Mouse (Mus musculus) layer of hippocampus, adult 9-10 months (tissue): ENCODE measurements around the gene Vmn1r18.
"Not testable (repeated sequence)": the region's sequence is repeated elsewhere in the genome, so short reads cannot be mapped to it uniquely, and the experiment has no call there.

Experiments used
- DNase-seq: peaks from one replicate; pipeline ENCODE4 v3.0.0; 2022; ENCODE audit warnings: low spot score

The Vmn1r18 gene

DNA sequence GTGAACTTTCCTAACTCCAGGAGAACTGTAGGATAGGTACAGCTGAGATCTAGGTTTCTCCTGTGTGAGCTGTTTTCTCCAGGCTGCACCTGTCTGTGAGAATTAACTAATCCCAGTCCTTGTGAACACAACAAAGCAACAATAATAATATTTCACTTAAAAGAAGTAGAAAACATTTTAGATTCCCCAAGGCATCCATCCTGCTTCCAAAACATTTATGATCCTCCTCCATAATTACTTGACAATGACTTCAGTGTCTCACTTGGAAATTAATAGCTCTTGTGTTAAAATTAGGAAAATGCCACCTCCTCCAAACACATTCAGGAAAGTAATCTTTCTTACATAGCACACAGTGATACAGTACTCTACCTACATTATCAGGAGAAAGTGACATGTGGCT lies at the start of gene Vmn1r18:
Gene Vmn1r18, minus strand, starts transcription at position 101 of the 400 bp plus-strand sequence.
- DNase-seq, result no peak

- peak; percentile 20 for DNase-seq
These were observed 35.6 kb upstream of the Vmn1r18 start for GRCm38 (mm10) chr6:57431196-57431595.

GRCm38 (mm10) chr6:57428630-57429029 lies 33.0 kb upstream of the Vmn1r18 start, which contains the start of gene Vmn1r20:
Gene Vmn1r20 (plus strand): TSS chr6:57428930.
- DNase-seq, result no peak

DNA sequence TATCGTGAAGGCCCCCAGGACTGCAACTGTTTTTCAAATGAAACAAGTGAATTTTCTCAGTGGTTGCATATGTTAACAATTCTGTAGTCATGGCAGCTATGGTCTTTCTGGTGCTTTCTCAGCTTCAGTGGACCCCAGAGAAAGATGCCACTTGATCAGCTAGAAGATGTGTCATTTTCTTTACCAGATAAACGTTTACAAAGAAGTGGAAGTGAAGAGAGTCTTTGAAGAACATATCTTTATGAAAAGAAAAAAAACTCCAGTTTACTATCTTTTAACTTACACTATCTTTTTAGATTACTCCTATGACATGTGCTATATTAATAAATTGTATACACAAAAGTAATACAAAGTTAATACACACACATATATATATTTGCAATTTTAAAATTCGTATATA lies 7.9 kb upstream of the Vmn1r18 start, which contains the start of gene Vmn1r19:
Gene Vmn1r19, plus strand, starts transcription at position 301 of the 400 bp plus-strand sequence.
- not testable (repeated sequence) for DNase-seq

- no peak for DNase-seq
These were observed 28.1 kb downstream of the Vmn1r18 start for GRCm38 (mm10) chr6:57367496-57367895.

- DNase-seq, result not testable (repeated sequence)
These were observed 29.7 kb downstream of the Vmn1r18 start for GRCm38 (mm10) chr6:57365866-57366265.

DNA sequence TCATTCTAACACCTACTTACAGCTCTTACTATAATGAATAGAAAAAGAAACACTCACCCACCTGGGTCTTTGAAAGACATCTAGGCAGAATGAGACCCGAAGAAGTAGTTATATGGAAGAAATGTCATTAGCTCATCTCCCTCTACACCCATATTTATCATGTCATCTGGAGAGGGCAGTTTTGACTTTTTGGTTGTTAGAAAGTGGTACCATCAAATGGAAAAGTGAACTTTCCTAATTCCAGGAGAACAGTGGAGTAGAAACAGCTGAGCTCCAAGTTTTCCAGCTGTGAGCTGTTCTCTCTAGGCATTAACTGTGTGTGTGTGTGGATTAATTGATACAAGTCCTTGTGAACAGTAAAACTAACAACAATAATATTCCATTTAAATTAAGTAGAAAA lies 32.0 kb downstream of the Vmn1r18 start, which contains the start of gene Vmn1r17:
Gene Vmn1r17, minus strand, starts transcription at position 101 of the 400 bp plus-strand sequence.
- no peak for DNase-seq

GRCm38 (mm10) chr6:57356864-57357263 lies 38.7 kb downstream of the Vmn1r18 start:
- no peak for DNase-seq

DNA sequence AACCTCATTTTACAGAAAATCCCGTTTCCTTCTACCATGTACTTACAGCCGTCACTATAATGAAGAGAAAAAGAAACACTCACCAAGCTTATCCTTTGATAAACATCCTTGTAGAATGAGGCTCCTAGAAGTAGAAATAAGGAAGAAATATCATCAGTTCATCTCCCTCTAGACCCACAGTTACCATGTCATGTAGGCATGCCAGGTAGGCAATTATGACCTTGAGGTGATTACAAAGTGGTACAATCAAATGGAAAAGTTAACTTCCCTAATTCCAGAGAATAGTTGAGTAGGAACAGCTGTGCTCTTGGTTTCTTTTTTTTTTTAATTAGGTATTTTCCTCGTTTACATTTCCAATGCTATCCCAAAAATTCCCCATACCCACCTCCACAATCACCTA lies 66.2 kb downstream of the Vmn1r18 start, which contains the start of gene Vmn1r16:
Gene Vmn1r16, minus strand, starts transcription at position 101 of the 400 bp plus-strand sequence.
- no peak for DNase-seq
